Mouse (Mus musculus): ENCODE measurements at regions not wholly inside any gene's neighbourhood (a gene's known extent, or its start where the extent isn't known, plus 50 kb on each side); places are given as distances from the start of the nearest gene placed in this dataset.

GRCm38 (mm10) chr1:136781561-136782025, 156.9 kb downstream of the Zfp281 start:
- DNase-seq (ENCODE audit: low read depth, low spot score), result peak; percentile 66

- DNase-seq (ENCODE audit: low read depth, low spot score), result no peak
Measured at GRCm38 (mm10) chr1:136782261-136782660, 157.6 kb downstream of the Zfp281 start.

GRCm38 (mm10) chr1:136784178-136784577, 159.5 kb downstream of the Zfp281 start:
- no peak for DNase-seq (ENCODE audit: low read depth, low spot score)

- peak; percentile 70 for DNase-seq (ENCODE audit: low read depth, low spot score)
Measured at GRCm38 (mm10) chr1:136788979-136789513, 164.3 kb downstream of the Zfp281 start.

GRCm38 (mm10) chr1:136791641-136792040, 166.9 kb downstream of the Zfp281 start:
- no peak for DNase-seq (ENCODE audit: low read depth, low spot score)
